Mouse (Mus musculus) hematopoietic stem cell, adult 5-6 weeks (primary cell): Measurements from ENCODE around the gene Slc2a1. TPM values are rescaled to one million over a fixed set of nuclear protein-coding genes. Genes with fewer than 3 reads are reported as not detected.

Experiments used
- ATAC-seq, 2 experiments: fragments of 125-278 bp in 1 of 2; replicated peaks in 1 of 2; 2 replicates each; pipeline ENCODE4 v1.8.0; 2016 to 2017; ENCODE audit warnings: inconsistent platforms in 2 of 2, mild to moderate bottlenecking in 2 of 2, moderate number of reproducible peaks in 2 of 2, low read depth in 1 of 2, moderate TSS enrichment in 1 of 2; ENCODE audit not compliant: low FRiP score in 2 of 2, poor library complexity in 2 of 2, severe bottlenecking in 2 of 2, insufficient read depth in 1 of 2, low TSS enrichment in 1 of 2
- total RNA-seq: library from RNA; stranded (forward); fragments of 172-1452, 232-1000 nt; gene quantifications from 2 replicates; pipeline ENCODE4 v1.2.3, GENCODE M21; 2017

The Slc2a1 gene
- total RNA-seq, 1 experiment from 2014 or later = 12.4 TPM

DNA sequence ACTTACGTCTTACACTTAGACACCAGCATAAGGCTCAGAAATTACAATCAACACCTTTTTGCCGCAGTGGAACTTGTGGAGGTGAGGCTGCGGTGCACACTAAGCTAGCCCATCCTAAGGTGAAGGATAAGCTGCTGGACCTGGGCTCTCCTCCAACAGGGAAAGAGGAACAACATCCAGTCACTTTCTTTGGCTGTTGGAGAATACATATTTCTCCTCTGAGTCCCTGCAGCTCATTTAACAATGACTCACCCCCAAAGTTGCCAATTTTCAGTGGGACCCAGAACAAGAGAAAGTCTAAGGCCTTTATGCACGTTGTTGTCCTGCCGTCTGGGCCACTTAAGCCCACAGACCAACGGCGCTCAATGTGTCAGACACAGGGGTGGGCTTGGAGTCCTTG lies 38.3 kb downstream of the Slc2a1 start:
- no peak for ATAC-seq

DNA sequence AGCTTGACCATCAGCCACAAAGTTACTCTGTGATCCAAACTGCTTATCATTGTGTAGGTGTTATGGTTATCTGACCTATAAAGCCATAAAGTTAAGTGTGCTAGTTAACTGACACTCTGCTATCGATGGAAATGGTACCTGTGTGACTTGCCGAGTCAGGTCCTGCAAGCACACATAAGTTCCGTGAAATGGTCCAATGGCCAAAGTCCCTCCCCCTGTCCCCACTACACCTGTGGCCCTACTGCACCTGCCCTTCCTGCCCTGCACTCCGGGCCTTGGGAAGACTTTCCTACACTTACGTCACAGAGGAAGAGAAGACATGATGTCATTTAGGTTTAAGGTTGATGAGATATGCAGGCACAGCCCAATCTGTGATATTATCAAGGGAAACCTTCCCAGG lies 38.8 kb downstream of the Slc2a1 start:
- no peak for ATAC-seq

DNA sequence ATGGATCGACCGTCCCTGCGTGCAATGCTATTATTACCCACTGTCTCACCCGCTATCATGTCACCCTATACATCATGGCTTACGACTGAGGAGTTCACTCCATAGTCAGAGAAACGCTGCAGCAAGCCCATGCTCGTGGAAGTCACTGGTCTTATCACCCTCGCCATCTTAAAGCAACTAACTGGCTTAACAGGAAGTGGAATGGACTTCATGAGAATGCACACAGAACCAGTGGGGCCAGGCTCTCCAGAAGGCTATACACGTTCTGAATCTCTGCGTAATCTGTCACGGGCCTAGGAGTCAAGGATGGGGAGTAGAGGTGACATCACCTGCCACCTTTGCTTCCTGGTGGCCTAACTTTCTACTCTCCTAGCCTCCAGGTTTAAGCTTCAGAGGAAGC lies 40.2 kb downstream of the Slc2a1 start:
- no peak for ATAC-seq

DNA sequence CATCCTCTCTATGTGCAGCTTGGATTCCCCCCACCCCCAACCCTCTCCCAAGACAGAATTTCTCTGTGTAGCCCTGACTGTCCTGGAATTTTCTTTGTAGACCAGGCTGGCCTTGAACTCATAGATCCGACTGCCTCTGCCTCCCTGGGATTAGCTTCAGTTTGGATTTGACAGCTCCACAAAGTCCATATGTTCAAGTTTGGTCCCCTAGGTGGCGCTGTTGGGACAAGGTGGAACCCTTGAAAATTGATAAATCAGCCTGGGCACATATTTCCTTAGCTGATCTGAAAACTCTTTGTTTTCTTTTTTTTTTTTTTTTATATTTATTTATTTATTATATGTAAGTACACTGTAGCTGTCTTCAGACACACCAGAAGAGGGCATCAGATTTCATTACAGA lies 48.7 kb downstream of the Slc2a1 start:
- no peak for ATAC-seq

DNA sequence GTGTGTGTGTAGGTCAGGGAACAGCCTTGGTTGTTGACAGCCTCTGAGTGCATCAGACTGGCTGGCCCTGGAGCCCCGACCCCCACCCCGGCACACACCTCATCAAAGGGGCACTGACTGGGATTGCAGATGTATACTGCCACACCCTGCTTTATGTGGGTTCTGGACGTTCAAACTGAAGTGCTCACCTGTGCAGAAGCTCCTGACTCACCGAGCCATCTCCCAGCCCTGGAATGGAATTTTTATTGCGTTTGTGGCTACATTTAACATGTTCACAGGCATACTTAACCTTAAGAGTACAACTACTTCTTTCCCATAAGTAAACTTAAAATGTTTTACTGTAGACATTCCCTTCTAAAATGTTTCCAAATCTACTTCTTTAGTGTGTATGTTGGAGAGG lies 49.4 kb downstream of the Slc2a1 start:
- ATAC-seq = no peak

DNA sequence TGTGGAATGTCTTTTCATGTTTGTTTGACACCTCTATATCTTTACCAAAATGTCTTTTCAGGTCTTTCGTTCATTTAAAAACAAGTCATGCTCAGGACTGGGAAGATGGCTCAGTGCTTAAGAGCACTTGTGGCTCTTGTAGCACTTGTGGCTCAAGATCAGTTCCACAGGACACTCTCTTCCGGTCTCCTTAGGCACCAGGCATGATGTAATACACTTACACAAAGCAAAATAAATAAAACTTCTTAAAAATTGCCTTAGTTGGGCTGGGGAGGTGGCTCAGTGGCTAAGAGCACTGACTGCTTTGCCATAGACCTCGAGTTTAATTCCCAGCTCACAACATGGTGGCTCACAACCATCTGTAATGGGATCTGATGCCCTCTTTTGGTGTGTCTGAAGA lies 52.8 kb downstream of the Slc2a1 start:
- no peak for ATAC-seq

DNA sequence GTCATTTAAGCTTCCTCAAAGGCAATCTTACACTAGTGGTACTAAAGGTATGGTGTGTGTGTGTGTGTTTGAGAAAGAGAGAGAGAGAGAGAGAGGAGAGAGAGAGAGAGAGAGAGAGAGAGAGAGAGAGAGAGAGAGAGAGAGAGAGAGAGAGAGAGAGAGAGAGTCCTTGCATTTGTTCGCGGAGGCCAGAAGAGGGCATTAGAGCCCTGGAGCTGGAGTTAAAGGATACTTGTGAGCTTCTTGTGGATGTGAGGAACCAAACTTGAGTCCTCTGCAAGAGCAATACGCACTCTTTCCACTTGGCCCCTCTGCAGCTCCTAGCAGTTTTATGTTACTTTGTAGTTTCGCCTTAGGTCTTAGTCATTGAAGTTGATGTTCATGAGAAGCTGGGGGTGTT lies 54.5 kb downstream of the Slc2a1 start:
- ATAC-seq = no peak

DNA sequence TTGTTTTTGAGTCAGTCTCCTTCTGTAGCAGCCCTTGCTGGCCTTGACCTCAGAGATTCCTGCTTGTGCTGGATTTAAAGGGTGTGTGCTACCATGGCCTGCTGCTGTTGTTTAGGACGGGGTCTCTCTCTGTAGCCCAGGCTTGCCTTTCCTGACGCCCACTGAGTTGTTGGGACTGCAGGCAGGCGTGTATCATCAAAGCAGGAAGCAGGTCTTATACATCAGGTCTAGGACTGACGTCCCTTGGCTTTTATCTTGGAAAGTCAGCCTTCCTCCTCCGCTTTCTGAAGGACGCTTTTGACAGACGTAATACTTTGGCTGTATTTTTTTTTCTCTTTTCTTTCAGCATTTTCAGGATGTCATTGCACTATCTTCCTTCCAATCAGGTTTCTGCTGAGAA lies 57.4 kb downstream of the Slc2a1 start:
- ATAC-seq = no peak

DNA sequence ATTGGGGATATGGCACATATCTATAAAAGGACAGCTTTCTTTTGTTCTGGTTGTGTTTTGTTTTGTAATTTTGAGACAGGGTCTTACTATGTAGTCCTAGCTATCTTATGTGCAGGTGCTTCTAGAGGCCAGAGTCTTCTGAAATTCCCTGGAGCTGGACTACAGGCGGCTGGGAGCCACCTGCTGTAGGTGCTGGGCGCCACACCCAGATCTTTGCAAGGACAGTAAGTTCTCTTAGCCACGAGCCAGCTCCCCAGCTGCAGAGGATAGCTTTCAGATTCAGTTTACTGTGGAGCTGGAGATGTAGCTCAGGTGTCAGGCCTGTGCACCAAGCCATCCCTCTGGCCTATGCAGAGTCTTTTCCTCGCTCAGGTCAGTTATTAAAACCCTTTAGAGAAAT lies 58.6 kb downstream of the Slc2a1 start:
- no peak for ATAC-seq

DNA sequence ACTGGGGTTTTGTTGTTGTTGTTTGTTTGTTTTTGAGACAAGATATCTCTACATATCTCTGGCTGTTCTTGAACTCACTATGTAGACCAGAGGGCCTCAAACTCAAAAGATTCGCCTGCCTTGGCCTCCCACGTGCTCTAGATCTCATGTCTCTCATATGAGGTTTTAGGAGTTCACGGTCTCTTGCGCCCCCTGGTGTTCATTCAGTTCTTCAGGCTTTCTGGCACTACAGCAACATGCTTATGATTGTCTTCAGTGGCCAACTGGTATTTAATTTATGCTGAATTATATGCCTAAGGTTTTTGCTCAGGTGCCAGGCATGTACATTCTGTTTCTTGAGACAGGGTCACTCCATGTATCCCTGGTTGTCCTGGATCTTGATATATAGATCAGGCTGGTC lies 59.2 kb downstream of the Slc2a1 start:
- peak; percentile 76 to 79 for ATAC-seq

DNA sequence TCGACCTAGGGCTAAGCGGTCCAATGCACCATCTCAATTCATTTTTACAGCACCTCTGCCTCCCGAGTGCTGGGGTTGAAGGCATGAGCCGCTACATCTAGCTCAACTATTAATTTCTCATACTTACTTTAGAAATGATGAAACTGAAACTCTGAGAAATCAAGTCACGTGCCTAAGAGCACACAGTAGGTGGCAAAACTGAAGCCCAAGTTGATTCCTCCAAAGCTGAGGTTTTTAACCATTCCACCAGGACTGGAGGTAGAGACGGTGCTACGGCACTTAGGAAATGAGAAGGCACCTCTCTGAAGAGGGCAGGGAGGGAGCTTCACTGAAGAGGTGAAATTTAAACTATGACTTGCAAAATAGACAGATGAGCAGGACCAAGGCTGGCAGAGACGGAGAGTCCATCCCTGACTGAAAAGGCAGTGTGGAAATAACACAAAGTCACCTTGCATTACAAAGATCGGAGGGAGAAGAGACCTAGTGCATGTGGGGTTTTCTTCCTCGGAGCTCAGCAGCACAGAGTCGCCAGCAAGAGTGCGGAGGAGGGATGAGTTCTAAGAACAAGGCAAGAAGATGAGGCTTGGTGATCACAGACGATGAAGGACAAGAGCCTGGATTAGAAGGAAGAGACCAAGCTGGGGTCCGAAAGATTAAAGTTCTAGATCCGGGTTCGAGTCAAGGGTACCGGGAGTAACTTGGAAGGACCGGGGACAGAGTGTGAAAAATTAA lies 64.6 kb downstream of the Slc2a1 start:
- no peak; a peak in 1 of 4 replicates for ATAC-seq

DNA sequence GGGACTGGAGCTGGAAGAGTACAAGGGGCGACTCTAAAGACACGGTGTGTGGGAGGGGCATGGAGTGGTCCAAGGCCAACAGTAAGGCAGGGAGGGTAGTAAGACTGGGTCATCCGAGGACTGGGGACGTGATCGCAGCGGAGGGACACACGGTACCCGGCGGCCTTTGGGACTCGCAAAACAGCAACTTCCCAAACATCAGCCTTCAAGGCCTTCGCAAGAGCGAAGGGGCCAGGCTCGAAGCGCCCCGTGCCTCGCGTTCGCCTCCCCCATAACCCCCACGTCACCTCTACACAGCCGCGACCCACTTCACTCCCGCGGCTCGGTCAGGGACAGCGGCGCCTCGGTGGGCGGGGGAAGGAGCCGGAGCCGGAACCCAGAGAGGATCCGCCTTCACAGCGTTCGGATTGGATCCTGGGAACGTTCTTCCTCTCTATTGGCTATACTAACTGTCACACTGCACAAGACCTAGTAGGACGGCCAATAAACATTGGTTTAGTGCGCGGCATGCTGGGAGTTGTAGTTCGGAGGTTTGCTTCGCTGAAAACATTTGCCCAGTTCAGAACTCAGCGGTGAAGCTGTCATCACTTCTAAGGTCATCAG lies 65.4 kb downstream of the Slc2a1 start, which contains the start of gene Zfp691:
Gene Zfp691, minus strand, starts transcription at position 345 of the 603 bp plus-strand sequence.
- peak; percentile 99 for ATAC-seq

DNA sequence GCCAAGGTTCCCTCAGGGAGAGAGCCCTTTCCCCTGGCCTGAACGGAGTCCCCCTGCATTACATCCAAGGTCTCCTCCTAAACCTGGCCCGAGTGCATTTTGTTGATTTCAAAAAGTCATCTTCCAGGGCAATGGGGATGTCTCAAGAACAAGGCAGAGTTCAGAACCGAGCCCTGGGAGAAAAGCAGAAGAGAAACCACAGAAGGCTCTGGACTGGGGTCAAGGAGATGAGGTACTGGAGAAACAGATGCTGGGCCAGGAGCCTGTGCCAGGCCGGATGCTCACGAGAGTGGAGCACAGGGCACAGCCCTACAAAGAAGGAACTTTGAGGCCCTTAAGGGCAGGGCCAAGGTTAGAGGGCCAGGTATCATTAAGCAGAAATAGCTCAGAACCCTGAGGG lies 69.2 kb downstream of the Slc2a1 start:
- no peak for ATAC-seq

DNA sequence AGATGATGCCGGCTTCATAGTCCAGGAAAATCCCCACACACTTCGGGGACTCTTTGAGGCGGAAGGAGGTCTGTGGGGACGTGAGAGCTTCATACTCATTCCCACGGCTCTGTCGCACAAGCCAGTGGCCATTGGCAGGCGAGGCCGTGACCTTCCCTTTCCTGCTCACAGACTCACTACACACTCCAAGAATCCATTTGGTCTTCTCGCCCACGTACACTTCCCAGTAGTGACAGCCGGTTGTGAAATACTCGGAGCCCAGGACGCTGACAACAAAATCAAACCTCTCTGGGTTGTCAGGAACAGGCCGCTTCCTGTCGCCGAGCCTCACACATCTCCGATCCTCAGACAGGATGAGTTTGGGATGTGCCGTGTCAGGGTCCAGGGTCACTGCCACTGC lies 69.8 kb downstream of the Slc2a1 start:
- no peak for ATAC-seq

DNA sequence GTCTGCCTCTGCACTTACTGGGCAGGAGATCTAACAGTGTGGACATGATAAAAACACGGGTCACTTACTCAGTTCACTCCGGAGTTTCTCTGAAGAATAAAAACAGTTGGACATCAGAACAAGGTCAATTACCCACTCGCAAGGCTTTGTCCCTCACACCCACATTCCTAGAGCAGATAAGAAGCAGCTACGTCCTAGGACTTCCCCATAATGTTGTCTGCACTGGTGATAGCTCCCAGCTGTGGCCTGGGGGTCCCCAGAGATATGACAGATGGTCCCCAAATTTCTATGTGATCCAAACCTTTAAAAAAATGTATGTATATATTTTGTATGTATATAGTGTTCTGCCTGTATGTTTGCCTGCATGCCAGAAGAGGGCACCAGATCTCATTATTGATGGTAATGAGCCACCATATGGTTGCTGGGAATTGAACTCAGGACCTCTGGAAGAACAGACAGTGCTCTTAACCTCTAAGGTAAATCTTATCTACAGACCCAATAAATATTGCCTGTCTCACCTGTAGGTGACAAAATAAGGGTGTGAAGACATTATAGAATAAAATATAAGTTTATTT lies 71.7 kb downstream of the Slc2a1 start:
- ATAC-seq = no peak

DNA sequence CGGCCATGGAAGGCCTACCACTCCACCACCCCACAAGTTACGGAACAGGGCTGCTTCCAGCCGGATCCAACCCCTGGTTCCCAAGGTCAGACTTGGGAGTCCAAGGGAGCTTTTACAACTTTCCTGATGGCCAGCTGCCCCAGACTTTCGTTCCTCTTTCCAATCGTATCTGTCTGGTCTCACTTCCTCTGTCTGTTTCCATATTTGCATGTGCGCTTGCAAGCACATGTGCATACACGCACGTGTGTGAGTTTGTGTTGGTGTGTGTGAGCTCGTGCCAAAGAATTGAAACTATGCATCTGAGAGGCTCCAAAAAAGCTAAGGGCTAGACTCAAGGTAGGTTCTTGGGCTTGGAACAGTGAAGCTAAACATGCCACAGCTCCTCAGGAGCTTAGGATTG lies 72.9 kb downstream of the Slc2a1 start:
- peak in 1 of 2 experiments; percentile 29; a peak in 1 of 4 replicates for ATAC-seq

DNA sequence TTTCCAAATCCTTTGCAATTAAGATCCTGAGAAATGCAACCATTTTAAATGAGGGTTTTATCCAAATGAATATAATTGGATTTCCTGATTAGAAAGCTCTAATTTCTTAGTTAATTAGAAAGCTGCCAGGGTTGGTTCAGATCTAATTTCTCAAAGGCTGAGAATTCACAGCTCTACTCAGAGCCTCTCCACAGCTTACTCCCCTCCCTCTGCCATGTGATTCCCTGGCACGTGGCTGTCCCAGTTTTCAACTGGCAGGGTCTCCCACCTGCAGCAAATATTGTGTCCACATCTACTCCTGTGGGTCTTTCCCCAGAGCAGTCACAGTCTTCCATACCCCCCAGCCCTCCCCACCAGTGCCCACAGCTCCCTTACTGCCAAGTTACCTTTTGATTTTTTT lies 75.0 kb downstream of the Slc2a1 start:
- no peak for ATAC-seq

DNA sequence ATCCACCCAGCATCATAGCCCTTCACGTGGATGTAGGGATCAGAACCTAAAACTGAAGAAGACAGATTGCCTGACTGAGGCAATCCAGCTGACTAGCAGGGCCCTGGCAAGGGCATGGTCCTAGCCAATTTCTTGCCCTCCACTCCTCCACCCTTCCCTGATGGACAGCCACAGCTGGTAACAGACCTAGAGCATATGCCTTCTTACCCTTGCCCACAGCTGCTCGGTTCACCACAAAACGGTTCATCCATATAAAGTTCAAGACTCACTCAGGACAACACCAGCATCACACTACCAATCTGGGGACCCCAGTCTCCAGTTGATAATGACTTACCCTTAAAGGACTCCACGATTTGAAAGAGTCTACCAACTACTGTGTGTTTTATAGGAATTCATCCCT lies 77.3 kb downstream of the Slc2a1 start:
- ATAC-seq = no peak
